Mouse (Mus musculus) adipocyte (in vitro differentiated cells): ENCODE results near the gene Wnk4.
"Not testable (repeated sequence)": the region's sequence is repeated elsewhere in the genome, so short reads cannot be mapped to it uniquely, and the experiment has no call there.

ENCODE experiments used
- DNase-seq: peaks from one replicate; pipeline ENCODE4 v3.0.0-alpha.2; 2016; ENCODE audit warnings: low spot score

The Wnk4 gene

DNA sequence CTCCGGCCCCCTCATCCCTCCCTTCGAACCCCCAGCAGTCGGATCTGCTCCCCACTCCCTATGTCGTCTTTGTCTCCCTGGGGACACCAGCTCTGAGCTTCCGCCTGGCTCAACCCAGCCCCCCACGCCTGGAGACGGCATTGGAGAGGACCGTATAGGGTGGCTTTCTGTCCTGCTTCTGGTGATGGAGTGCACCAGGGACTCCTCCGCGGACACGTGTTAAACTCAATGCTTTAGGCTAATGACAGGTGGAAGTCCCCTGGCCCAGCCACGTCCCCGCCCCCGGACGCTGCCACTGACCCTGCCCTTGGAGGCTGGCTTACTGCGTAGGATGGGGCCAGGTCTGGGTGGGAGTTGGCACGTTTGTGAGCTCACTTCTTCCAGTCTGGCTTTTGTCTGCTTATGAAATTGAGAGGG is 56.1 kb downstream of the Wnk4 start:
- no peak for DNase-seq

DNA sequence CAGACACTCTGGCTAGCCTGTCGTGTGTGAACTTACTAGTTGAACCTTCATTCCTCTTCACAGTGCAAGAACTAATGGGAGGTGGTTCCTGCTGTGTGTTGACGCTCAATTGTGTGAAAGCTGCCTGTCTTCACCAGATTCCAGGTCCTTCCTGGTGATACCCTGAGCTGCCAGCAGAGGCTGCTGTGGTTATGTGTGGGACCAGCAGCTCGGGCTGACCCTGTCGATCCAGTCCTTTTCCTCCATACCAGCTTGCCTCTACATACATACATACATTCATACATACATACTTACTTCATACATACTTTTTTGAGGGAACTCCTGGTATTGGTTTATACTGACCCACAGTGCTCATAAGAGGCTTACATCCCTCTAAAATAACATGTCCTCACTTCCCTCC is 63.2 kb downstream of the Wnk4 start:
- peak; percentile 83 for DNase-seq

DNA sequence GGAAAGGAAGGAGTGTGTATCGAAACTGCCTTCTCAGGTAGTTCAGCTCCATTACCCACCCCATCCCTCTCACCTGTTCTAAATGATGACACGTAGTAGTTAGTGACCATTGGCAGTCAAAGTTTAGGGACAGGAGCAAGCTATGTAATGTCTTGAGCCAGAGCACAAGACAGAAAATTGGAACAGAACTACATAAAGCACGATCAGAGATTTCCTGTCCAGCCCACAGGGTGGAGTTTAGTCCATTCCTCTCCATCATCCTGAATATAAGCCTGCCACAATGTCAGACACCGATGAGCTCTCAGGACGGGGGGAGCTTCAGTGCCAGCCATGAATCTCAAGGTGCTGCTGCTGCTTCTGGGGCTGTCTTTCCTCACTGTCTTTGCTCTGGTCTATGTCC is 64.4 kb downstream of the Wnk4 start, which contains the start of gene Aoc2:
Gene Aoc2 (plus strand): TSS at position 301 of the 400 bp plus-strand sequence.
- DNase-seq: no peak

DNA sequence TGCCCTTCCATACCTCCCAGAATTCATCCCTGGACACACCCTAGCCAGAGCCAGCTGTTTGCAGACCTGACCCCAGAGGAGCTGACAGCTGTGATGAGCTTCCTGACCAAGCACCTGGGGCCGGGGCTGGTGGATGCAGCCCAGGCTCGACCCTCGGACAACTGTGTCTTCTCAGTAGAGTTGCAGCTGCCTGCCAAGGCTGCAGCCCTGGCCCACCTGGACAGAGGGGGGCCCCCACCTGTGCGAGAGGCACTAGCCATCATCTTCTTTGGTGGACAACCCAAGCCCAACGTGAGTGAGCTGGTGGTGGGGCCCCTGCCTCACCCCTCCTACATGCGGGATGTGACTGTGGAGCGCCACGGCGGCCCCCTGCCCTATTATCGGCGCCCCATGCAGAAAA is 64.8 kb downstream of the Wnk4 start:
- DNase-seq: not testable (repeated sequence)

DNA sequence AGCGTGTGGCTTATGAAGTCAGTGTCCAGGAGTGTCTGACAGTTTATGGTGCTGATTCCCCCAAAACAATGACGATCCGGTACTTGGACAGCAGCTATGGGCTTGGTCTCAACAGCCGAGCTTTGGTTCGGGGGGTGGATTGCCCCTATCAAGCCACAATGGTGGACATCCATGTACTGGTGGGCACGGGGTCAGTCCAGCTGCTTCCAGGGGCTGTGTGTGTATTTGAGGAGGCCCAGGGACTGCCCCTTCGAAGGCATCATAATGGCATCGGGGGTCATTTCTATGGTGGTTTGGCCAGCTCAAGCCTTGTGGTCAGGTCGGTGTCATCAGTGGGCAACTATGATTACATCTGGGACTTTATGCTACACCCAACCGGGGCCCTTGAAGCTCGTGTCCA is 65.8 kb downstream of the Wnk4 start:
- no peak for DNase-seq
